Mouse (Mus musculus) adrenal gland, adult (tissue): ENCODE measurements around the gene Macrod2.

ENCODE experiments used
- DNase-seq, 2 experiments: peaks; one replicate each; pipeline ENCODE4 v3.0.0; 2022 to 2023; ENCODE audit warnings: low spot score in 1 of 2; ENCODE audit not compliant: inconsistent age in 2 of 2

The Macrod2 gene

DNA sequence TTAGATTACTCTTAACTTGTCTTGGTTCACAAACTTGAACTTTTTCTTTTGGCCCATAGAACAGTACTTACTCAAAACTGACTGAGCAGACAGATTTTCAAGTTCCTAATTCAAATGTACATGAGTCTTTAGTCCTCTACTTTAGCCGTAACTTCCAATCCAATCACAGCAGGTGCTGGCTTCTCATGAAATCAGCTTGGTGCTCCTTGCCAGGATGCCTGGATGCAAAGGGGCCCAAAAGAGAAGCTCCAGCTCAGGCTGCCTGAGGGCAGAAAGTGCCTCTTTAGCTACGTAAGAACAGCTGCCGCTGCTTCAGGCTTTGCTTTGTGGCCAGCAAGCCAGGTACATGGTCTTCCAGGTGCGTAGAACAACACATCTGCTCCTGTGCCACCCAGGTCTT, 627.9 kb downstream of the Macrod2 start:
- no peak for DNase-seq

DNA sequence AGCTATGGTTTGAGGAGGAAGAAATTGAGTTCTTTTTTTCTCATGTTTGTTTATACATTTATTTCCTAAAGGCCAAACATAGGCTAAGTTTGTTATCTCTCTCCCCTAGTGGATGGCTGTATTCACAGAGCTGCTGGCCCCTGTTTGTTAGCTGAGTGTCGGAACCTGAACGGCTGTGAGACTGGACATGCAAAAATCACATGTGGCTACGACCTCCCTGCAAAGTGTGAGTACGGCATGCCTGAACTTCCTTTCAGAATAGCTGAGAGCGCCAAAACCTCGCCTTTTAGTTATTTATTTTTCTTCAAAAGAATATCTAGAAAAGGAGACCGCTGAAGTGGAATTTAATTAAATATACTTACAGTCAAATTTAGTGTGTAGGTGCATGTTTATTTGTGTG, 628.8 kb downstream of the Macrod2 start:
- DNase-seq: no peak

DNA sequence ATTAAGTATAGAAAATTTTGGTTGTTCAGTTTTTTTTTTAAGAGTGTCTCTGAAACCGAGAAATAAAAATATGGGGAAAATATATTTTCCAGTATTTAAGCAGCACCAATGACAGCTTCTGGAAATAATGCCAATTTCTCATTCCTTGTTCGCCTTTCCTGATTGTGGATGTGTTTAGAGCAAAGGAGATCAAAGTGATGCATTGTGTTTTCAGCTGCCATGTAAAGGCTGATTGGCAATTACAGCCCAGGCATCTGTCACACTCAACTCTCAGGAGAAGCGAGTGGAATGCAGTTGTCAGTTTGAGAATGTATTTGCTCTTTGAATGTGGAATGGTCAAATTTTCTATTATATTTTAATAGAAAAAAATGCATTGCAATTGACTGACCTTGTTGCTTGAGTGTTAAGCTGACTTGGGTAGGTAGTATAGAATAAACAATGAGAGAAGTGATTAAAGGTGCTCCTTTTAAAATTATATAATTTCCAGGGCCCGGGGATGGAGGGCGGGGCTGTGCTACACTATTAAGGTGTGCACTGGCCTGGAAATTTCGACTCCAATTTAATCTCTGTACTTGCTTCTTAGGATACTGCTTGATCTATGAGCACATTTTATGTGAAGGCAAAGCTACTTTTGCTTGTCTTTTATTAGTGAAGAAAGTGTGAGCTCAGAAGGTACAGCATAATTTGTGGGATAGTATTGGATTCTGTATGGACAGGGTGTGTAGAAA, 629.4 kb downstream of the Macrod2 start:
- no peak for DNase-seq

DNA sequence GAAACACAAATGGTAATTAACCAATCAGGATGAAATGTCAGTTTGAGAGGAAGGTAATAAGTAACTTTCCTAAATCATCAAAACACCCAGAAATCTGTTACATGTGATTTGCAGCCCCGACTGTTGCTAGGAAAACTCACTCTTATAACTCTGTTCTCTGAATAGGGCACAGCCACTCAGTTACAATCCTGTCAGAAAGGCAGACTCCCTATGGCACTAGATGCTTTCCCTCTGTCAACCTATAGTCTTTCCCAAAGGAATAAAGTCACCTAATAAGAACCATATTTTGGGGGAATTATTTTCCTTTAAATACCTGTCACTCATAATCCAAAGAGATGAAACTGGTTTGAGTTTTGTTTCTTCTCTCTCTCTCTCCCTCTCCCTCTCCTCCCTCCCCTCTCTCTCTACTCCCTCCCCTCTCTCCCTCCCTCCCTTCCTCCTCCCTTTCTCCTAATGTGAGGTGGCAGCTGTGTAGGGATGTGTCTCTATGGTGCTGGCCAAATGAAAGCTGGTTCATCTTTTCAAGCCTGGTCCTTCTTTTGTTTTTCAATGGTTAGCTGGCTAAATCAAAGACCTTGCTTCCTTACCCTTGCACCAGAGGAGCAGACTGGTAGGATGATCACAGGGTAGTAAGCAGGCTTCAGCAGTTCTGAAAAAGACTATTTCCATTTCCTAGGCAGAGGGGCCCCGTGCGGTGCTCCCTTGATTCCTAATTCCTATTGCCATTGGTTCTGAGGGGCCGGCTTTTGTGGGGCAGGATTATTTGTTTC, 661.8 kb downstream of the Macrod2 start:
- DNase-seq: no peak

DNA sequence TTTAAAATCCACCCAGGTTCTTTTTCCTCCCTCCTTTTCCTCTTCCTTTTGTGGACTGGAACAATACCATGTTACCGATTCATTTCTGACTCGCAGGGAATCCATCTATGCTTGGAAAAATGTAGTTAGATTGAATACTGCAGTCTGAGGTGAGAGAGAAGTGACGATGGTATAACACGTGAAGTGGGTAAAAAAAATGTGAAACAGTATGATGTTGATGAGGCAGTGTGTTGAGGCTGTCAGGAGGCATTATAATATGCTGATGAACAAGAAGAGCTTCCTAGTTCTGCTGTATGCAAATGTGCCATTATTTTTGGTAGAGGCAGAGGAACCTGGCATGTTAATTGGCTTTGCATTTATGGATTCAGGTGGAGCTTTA, 662.3 kb downstream of the Macrod2 start:
- DNase-seq: no peak

DNA sequence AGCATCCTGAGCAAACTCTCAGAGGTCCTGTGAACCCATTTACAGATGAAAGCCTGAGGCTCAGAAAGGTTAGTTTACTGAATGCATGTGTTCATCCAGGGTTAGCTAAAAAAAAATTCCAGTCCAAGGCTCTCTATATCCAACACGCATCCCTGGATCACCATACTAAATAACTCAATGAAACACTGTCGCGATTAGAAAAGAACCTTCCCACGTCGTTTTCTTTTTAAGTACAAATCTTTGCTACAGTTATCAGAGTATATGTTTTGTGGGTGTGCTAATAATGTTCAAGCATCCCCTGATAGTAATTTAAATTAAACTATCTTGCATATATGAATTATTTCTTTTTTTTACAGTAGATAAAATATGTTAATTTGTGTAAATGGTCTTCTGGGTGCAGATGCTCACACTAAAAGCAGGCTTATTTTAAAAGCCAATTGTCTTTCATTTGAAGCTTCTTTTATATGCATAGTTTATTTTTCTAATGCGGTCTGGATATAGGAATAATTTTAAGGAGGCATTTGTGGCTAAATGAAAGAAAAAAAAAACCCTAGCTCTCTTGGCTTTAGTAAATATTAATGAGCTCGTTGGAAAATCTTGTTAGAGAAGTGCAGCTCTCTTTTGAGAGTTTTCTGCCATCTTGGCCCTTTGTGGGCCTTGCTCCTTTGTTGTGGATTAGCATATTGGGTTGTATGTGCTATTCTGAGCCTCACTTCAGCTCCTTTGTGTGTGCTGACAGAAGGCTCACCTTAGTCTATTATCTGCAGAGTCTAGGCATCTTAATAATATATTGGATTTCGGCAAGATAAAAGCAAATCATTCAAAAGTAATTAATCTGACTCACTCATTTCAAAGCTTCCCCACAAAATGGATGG, 679.1 kb downstream of the Macrod2 start:
- DNase-seq: no peak

DNA sequence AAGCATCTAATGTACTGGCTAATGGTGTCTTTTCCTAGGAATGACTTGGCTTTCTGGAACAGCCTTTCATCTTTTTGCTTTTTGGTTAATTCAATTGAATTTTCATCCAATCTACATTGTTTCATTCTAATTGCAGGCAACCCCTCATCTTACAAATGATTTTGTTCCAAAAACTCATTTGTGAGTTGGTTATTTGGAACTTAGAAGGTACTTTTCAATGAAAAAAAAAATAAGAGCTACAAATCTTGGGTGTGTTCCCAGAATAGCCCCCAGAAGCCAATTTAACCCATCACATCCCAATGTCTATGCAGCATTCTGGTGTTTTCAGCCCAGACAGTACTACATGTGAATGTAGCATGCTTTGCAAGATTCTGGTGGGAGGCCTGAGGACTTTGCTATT, 683.1 kb downstream of the Macrod2 start:
- DNase-seq: no peak

DNA sequence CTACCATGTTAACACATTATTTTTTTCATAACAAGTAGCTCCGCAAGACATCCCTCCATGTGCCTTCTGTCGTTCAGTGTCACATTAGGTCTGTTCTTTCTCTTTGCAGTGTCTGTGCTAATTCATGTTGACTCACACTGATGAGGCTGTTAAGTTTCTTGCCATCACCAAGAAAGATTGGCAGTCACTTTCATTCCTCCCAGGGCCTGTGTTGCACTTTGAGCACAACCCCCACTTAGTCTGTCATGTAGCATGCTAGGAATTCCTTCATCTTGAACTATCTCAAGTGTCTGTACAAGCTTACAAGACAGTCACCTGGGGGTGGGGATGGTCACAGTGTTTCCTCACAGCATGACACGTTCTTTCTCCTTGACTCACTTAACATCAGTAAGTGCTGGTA, 696.2 kb downstream of the Macrod2 start:
- no peak for DNase-seq

DNA sequence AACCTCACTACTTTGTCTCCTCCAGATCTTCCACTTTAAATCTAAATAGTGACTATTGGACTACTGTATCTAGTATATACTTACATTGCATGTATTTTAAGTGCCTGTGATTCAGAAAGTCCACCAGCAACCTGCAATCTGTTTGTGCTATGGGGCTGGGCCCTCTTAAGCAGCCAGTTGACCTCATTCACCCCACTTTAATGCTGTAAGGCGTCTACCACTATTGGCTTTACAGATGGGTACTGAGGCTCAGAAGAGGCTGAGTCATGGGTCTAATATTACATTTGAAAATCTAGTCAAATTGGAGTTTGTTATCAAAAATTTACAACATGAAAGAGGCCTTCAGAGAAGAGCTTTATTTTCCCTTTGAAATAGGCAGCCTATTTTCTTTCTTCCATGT, 722.5 kb downstream of the Macrod2 start:
- no peak for DNase-seq

DNA sequence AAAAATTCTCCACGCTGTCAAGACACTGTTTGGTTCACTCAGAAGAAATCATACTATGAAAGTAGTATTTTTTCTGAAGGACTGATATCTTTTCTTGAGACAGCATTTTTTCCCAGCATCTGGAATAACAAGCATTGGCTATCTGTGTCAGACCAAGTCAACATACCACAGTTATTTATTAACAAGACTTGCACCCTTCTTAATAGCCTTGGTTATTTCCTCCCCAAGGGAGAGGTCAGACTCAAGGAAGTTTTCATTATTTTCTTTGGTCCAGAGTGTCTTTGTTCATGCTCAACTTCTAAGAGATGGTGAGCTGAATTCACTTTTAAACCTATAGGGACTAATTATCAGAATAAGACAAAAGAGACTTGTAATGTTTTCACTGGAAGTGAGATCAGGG, 728.8 kb downstream of the Macrod2 start:
- no peak for DNase-seq

DNA sequence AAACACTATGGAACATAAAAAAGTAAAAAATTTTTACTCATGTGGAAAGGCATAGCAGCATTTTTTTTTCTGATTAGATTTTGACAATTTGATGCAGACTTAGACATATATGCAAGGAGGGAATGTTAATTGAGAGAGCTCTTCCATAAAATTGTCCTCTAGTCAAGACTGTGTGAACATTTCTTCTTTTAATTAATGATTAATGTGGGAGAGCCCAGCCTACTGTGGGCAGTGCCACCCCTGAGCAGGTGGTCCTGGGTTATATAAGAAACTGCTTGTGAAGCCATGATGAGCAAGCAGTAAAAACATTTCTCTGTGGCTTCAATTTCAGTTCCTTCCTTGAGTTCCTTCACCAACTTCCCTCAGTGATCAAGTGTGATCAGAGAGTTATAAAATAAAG, 730.5 kb downstream of the Macrod2 start:
- DNase-seq: no peak

DNA sequence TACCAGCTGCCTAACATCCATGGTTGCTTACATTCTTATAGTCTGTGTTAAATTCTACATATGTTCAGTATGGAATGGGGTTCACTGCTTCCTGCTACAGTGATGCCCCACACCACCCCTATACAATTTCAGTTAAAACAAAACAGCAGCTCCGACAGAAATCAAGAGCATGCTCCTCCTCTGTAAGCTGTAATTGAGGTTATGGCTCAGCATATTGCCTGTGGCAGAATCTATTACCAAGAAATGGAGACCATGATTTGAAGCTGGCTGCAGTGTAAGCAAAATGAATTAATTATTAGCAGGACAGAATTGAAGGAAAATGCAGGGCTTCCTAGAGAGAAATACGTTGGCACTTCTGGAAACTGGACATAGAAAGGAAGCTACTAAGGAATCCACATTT, 747.2 kb downstream of the Macrod2 start:
- no peak for DNase-seq

DNA sequence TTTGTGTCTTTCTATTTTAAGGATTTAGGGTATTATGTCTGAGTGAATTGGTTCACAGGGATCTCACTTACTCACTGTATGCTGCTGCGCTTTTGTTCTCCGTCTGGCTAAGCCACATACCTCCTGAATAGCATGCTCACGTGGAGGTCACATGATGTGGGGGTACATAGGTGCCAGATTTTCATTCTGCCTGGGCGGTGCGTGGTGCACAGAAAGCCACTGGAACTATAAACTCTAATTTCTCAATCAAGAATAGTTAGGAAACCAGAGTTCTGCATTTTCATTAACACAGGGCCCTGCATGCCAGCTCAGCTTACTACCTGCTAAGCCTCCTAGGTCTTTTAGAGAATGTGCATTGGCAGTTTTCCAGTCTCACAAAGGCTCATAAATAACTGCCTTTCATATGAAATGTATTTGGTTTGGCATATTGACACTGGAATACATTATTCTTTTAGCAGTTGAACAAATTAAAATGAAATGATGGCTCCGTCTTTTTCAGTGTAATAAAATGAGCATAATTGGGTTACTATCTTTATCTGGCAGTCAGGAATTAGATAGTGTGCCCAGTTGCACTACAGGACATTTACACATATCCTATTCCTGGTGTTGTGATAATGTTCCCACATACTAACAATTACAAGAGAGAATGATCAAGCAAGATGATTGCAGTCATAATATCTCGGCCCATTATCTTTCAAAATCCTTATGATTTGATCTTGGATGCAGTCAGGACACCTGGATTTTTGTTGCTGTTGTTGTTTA, 757.1 kb downstream of the Macrod2 start:
- DNase-seq: no peak

DNA sequence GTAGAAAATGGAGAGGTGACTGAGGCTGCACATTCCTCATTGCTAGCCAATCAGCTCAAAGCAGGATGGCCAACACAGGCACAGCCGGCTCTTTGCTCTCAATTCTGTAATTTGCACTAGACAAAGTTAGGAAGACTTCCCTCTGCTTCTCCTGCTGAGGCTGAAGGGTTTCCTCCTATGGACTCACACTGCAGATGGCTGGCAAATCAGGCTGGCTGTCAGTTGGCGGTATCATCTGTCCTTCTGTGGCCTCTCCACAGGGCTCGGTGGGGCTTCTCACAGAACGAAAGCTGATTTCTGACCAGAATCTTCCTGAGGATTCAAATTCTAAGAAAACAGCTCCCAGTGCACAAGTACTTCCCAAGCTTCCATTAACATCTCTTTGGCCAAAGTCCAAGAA, 760.9 kb downstream of the Macrod2 start:
- no peak for DNase-seq

DNA sequence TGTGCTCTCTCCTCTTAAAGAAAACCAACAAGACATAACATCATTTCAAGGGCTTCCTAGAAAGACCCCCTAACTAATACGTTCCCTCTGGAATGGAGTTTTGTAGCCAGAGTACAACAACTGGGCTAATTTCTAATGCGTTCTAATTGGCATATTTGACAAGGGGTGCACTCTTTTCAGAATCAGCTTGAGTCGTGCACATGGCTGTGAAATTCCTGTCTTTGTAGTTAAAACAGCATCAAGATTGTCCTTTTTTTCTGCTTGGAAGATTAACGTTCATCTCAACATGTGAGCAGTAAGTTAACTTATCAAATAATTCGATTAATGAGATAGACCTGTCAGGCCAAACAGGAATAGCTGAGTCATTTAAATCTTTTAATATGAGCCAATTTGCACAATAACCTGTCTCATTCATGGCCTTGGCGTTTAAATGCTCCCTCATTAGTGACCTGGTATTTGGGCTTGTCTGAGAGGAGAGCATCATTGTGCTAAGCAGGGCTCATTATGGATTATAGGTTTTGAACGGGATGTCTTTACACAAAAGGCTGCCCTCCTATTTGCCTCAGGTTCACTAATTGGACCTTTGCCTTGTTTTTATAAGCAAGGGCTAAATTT, 762.0 kb downstream of the Macrod2 start:
- DNase-seq: no peak

DNA sequence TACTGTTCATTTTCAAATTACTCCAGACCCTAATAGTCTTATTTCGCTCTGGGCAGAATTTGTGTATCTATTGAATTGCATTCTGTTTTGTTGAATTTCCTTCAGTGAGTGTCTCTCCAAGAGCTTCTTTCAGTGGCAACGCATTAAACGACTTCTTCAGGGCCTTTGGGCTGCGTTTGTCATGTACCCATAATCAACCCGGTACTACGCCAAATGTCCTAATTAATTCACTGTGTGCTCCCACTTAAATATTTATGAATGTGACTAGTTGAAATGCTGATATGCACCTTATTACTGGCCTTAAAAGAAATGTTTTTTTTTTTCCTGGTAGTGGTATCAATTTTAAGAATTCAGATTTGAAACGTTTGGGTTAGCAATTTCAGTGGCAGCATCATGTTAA, 763.1 kb downstream of the Macrod2 start:
- no peak for DNase-seq

DNA sequence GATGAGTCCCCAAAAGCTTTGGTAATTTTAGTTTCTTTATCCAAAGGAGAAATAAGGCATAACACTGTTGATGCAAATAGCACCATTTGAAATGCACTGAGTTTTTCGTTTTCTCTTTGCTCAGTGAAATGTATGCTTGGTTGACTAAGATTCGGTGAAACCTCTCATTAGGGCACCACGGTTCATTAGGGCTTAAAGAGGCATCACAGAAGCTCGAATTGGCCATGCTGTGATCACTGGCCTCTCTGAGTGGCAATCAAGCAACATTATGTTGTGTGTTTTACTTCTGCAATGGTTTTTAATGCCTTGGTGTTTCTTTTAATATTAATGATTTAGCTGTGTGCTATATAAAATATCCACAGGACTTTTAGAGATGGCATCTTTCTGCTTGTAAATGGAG, 768.8 kb downstream of the Macrod2 start:
- no peak for DNase-seq

DNA sequence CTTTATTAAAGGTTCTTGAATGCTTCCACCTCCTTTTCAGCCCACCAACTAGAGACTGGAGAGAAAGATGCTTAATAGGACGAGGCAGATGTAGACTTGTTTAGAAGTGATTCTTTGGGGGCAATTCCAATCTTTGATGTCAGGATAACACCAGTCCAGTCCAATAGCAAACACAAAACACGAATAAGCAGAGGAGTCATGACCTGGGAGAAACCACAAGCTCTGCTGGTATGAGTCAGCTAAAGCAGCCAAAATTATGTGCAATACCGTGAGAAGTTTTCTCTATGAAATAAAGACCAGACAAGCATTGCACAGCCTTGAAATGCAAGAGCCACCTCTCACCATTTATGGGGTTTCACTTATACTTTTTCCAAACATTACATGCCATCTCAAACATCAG, 774.5 kb downstream of the Macrod2 start:
- no peak for DNase-seq

DNA sequence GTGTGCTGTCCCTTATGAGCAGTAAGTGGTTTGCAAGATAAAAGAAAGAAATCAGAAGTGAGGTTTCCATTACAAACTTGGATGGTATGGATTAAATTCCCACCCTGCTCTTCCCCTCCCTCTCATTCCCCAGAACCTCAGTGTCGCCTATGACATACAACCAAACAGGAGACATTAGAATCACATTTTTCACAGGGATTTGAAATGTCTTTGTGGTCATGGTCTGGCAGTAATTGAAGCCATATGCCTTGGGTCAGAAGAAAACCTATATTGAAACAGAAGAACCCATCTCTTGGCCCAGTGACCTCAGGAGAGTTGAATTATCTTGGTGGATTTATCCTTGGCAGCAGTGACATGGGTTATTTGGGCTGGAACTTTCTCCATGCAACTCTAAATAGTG, 778.1 kb downstream of the Macrod2 start:
- DNase-seq: no peak

DNA sequence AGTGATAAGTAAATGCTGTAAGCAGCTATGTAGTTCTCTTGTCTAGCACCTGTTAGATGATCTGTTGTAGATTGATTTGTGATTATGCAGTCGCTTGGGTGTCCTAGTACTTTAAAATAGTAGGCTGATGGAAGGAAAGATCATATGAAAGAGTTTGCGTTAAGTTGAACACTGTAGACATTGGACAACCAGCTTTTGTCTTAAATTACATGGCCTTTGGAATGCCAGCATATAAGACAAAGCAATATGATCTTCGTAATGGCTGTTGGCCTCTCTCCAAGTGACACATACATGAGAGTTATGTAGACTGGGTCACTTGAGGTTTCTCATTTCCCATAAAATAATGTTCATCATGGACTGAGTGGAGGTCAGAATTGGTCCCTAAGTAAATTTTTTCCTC, 778.5 kb downstream of the Macrod2 start:
- no peak for DNase-seq

DNA sequence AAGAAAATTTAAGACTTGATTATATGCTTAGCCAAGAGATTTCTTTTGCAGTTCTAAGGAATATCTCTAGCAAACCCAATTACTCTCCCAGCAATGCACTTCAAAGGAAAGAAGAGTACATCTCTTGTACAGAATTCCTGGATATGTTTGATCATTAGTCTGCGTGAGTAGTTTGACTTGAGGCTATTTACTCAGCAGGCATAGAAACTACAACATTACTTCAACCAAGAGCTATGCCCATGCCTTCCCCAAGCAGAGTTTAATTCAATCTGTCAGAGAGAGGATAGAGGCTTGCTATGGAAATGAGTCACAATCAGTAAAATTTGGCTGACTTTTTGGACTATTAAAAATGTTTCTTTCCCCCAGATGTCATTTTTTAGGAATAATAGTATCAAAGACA, 785.5 kb downstream of the Macrod2 start:
- no peak for DNase-seq
